Mouse (Mus musculus) retina, embryonic 14.5 days (tissue): Measurements from ENCODE around the gene Krt19.
A peak's percentile ranks its signal among the peaks of the same experiment; 100 is the strongest.

ENCODE experiments used
- DNase-seq: peaks from one replicate; pipeline ENCODE4 v3.0.0-alpha.2; 2015; ENCODE audit warnings: low spot score

Gene Krt19

DNA sequence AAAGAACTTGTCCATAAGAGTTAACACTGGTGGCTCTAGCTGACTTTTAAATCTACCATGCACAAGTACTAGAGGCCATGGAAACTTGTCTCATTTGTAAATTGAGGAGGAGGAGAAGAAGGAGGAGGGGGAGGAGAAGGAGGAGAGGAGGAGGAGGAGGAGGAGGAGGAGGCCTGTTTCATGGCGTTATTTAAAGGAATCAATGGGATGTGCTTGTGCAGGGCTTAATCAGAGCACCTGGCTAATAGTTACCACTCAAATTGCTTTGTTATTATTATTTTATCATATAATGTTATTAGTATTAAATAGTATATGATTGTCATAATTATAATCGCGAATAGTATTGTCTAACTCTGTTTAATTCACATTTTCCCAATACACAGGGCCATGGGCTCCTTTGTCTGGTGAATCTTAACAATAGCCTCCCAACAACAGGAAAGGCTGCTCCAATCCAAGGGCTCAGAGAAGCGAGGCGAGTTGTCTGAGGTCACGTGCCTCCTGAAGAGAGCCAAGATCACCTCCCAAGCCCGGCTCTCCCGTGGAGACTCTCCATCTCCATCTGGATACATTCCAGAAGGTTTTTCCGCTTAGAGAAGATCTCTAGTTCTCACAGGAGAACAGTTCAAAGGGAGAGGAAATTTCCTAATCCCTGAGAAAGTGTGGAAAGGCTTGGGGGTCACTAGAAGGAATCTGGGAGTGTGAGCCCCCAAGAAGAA, at the start of gene Krt19:
TSS of gene Krt19 (minus strand) at position 51 of the 716 bp plus-strand sequence.
- no peak for DNase-seq

- DNase-seq: no peak
Observed at GRCm38 (mm10) chr11:100192992-100193391, 44.5 kb upstream of the Krt19 start, which contains the start of gene Krt9. Gene Krt9, minus strand, starts transcription at chr11:100193246.

GRCm38 (mm10) chr11:100191820-100192219, 43.4 kb upstream of the Krt19 start:
- no peak for DNase-seq

GRCm38 (mm10) chr11:100186736-100187135, 38.3 kb upstream of the Krt19 start:
- no peak for DNase-seq

DNA sequence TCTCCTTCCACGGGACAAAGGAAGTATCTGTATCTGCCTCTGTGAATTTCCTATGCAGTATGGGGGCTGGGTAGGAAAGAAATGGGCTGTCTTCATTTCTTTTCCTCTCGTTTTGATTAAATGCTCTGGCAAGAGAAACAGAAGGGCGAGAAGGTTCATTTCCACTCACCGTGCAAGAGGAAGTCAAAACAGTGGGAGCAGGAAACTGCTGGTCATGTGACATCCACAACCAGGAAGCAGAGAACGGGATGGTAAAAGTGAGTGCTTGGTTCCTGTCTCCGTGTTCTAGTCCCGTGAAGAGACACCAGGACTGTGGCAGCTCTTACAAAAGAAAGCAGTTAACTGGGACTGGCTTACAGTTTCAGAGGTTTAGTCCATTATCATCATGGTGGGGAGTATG, 33.3 kb upstream of the Krt19 start:
- no peak for DNase-seq

DNA sequence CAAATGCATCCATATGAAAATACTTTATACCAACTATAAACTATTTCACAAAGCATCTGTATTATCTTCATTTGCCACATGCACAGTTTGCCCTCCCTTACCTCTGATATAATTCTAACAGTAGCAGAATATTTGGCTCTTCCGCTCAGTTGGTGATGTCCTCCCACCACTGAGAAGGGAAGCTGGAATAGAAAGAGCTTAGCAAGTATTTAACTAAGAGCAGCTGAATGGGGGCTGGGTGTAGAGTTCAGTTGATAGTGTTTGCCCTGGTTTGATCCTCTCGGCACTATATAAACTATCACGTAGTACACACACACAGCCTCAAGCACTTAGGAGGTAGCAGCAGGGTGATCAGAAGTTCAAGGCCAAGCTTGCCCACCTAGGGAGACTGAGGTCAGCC, 30.8 kb upstream of the Krt19 start:
- no peak for DNase-seq

- DNase-seq: no peak
Observed at GRCm38 (mm10) chr11:100178307-100178706, 29.8 kb upstream of the Krt19 start.

DNA sequence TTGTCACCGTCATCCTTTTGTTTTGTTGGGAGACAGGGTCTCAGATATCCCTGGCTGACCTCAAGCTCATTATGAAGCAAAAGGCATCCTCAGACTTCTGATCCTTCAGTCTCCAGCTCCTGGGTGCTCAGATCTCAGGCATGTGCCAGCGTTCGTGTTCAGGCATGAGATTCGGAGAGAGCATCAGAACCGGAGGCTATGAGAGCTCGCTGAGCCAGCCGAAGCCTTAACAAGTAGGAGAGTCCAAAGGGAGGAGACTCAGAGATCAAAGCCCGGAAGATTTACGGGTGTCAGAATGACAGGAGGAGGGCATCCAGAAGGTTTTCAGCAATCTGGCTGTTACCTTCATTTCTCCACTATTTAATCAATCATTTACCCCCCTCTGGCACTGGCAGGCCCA, 28.3 kb upstream of the Krt19 start:
- DNase-seq: no peak

DNA sequence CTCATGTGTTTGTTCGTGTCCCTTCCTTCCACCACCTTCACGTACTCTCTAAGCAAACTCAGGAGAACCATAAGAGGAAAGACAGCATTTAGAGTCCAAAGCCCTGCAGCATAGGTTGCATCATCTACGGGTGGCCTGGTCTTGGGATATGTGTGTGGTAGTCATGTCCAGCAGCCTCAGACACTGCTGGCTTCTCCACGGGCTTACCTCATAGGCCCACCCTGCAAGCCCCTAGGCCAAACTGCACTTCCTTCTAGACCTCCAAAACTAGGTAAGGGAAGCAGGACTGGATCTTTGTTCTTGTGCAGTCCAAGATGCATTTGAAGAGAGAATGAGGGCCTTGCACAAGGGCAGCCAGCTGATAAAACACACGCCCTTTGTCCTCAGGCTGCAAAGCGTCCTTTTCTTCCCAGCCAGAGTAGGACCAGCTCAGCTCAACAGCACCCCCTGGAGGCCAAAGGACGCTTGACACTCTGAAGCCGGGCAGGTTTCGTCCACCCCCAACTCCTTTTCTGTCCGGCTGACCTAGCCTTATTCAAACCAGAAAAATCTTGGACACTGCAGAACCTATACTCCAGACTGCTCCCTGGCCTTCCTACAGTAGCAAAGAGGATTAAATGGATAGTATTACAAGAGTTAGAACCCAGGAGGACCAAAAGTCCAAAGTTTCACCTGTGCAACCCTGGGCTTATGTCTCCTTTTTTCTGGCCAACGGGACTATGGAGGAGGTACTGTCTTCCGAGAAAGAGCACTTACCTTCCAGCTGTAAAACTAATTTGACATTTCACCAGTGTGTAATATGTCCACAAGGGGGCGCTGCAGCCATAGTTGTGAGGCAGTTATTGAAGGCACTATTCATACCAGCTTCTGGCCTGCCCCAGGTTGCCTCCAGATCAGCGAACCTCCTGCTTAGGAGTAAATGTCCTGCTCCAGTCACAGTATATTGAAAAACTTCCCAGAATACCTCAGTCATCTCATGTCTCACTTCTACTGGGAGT, 20.6 kb upstream of the Krt19 start:
- peak; percentile 86 for DNase-seq

- DNase-seq: no peak
Observed at GRCm38 (mm10) chr11:100168071-100168470, 19.6 kb upstream of the Krt19 start.

DNA sequence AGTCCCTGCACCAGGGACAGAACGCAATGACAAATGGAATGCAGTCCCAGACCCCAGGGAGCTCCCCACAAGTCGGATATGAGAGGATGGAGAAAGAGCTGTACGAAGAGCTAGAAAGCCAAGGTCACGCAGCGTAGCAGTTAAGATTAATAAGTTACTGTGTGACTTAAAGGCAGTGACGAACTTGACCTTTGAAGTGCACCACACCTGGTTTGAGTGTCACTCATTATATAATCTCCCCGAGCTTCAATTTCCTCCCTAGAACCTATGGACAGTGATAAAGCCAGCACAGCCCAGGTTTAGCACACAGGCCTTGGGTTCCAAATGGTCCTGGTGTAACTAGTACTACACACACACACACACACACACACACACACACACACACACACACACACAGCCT, 15.9 kb upstream of the Krt19 start:
- no peak for DNase-seq

DNA sequence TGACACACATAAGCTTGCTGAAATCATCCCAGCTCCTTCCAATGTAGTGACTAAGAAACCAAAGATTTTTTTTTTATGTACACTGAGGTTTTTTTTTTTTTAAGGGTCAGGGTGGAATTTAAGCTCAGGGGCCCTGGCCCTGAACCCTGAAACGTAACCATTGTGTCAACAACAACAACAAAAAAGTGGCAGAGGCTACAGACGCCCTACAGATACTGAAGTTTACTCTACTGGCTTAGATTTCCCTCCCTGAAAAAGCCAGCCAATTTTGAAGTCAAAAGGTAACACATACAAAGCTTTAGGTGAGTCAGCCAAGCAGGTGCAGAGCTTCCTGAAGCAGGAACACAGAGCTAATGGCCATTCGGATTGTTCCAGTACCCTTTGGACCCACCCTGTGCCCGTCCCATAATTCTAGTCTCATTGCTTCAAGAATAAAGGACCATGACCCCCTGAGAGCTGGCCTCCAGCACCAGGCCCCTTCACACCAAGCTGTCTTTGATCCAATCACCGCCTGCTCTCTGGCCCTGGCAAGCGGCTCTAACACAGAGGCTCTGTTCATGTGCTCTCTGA, 9.5 kb upstream of the Krt19 start:
- no peak for DNase-seq

DNA sequence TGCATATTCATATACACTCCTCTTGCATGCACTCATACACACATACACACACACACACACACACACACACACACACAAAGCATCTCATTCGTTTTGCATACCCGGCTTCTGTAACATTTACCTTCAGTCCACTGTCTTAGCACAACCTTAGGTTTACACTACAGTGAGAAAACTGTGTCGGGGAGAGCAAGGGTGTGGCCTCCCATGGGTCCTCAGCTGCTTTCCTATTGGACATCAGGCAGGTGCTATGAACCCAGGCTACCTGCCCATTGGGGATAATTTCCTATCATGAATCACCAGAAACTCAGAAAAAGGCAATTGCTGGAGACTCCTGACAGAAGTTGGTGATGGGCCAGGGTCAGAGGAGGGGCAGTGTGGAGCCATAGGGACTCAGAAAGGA, 8.9 kb upstream of the Krt19 start:
- no peak for DNase-seq

- no peak for DNase-seq
Observed at GRCm38 (mm10) chr11:100155497-100156255, 7.2 kb upstream of the Krt19 start.

- DNase-seq: no peak
Observed at GRCm38 (mm10) chr11:100147566-100148353, 705 bp downstream of the Krt19 start.

GRCm38 (mm10) chr11:100145858-100146560, 2.5 kb downstream of the Krt19 start:
- DNase-seq: peak; percentile 25

DNA sequence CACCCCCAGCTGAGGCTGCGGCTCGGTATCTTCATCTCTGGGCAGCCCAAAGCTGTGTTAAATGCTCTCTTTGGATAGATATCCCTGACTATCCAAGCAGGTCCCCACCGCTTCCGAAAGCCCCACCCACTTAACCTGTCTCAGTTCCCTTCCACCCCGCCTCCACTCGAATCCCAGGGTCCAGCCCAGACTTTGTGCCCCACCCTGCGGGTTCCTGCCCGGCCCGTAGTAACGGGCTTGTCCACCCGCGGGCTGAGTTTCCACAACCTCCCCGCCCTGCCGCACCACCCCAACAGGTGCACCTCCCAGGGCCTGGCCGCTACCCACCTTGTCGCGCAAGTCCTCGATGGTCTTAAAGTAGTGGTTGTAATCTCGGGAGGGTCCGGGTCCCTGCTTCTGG, 3.4 kb downstream of the Krt19 start:
- no peak for DNase-seq

DNA sequence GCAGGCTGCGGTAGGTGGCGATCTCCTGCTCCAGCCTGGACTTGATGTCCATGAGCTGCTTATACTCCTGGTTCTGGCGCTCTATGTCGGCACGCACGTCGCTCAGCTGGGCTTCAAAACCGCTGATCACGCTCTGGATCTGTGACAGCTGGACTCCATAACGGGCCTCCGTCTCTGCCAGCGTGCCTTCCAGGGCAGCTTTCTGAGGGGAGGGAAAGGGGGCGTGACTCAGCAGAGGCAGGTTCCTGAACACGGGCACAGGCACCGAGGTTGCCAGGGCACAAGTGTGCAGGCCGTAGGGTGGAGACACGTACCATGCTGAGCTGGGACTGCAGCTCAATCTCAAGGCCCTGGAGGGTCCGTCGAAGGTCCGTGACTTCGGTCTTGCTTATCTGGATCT, 7.5 kb downstream of the Krt19 start:
- DNase-seq: no peak

DNA sequence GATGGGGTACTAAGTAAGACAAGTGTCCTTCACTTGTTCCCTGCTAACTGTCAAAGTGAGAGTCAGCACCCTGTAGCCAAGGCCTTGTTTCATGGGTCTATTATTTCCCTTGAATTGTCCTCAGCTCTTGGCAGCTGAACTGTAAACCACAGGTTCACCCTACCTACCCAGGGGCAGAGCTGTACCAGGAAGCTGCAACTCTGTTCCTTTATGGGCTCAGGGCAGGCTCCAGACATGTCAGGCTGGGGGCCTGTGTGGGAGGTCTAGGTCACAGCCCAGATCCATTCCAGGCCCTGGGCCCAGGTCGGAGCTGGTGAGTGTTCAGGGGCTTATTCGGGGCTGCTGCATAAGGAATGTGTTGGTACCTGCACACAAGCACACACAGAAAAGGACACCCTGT, 9.1 kb downstream of the Krt19 start:
- DNase-seq: no peak

DNA sequence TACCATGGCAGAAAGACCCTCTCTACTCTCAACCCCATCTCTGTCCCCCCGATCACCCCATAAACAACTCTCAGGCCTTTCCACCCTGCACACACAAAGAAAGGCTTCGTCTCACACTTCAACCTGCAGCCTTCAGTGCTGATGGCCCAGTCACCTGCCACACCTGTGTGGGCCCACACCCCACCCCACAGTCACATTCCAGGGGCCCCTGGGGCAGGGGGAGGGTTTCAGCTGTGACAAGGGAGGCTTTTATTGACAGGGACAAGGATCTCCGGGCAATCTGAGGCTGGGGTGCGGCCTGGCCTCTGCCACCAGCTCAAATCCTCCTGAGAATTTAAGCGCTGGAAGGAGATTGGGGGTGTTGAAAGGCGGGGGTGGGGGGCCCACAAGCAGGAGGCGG, 9.7 kb downstream of the Krt19 start:
- no peak for DNase-seq

DNA sequence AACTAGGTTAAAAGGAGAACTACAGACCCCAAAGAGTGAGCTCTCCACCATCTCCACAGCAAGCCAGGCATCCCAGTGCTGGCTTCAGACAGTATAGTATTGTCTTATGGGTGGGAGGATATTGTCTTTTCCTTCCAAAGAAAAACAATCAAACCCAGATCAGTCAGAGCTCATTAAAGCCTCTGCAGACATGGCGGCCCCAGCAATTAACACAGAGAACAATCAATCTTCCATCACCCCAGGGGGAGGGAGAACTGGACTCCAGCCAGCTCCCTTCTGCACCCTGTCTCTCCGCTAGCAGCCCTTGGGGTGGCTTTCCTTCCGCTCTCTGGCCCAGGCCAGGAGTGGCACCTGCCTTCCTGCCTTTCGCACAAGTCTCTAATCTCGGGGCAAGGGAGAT, 10.8 kb downstream of the Krt19 start:
- DNase-seq: peak; percentile 60
